Mouse (Mus musculus): ENCODE results near the gene Bmp5. TPM values are rescaled to one million over a fixed set of nuclear protein-coding genes. Genes with fewer than 3 reads are reported as not detected.

Bmp5 gene
- total and polyA plus RNA-seq, 2 experiments = 1.7 to 14.6 TPM

DNA sequence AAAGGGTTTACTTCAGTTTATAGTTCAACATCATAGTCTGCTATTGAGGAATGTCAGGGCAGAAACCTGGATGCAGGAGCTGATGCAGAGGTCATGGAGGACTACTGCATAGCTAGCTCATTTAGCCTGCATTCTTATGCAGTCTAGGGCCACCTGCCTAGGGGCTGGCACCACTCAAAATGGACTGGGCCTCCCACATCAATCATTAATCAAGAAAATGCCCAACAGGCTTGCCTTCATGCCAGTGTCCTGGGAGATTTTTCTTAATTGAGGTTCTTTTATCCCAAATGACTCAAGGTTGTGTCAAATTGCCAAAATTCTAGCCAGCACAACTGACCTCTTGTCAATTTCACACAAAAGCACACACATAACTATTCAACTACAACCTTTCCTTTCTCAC is 70.8 kb downstream of the Bmp5 start:
- no peaks in the 10 kb centered on the region for H3K4me1 ChIP-seq (ENCODE audit: control insufficient read depth, insufficient read depth, low read length)

DNA sequence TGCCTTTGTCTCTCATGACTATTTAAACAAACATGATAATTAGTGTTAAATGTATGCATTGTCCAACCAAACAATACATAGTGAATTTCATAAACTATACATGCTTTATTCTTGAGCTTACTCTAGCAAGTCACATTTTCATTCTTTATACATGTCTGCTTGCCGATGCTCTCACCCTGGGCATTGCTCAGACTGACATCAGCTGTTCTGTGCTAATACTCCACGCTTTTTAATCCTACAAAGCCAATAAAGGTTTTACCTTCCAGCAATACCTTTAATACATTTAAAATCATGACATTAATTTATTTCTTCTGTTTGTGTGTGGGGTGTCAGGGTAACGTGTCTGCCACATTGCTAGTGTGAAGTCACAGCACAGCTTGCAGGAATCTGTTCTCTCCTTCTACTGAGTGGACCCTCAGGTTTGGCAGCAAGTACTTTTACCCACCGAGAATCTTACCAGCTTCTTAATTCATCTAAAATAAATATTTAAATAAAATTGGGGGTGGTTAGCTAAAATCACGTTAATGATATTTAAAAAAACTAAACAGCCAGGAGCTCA is 75.6 kb downstream of the Bmp5 start:
- H3K27ac ChIP-seq (replicated peaks; ENCODE audit: insufficient read depth, low read depth, low read length) = no peak overlapping the region
- no peak overlapping the region for H3K9ac ChIP-seq (ENCODE audit: low read depth, low read length)
- no peak for DNase-seq (ENCODE audit: extremely low read depth, low read depth, low spot score)
- no peaks in the 10 kb centered on the region for H3K36me3 ChIP-seq (ENCODE audit: control insufficient read depth, insufficient read depth, low read length)
- no peaks in the 10 kb centered on the region for H3K79me2 ChIP-seq (ENCODE audit: control insufficient read depth, insufficient read depth, low read length)
- no peak for TF ChIP-seq POLR2A (IDR thresholded peaks at IDR 0.05; ENCODE audit: extremely low read depth, insufficient read depth, low read length)
- no peak for TF ChIP-seq CTCF (IDR thresholded peaks at IDR 0.05; ENCODE audit: low read depth, low read length)
- 86% methylated on average over 5 of the region's 5 CpGs for WGBS
- H3K27me3 ChIP-seq (ENCODE audit: control insufficient read depth, insufficient read depth, low read length) = no peaks in the 10 kb centered on the region
- H3K4me3 ChIP-seq (ENCODE audit: insufficient read depth, low read depth, low read length) = no peak overlapping the region
- no peaks in the 10 kb centered on the region for H3K4me1 ChIP-seq (ENCODE audit: control insufficient read depth, insufficient read depth, low read length)

More for the DNA sequence above, 70.8 kb downstream of the Bmp5 start:
- DNase-seq (ENCODE audit: extremely low read depth, low read depth, low spot score) = no peak
- H3K4me3 ChIP-seq (ENCODE audit: insufficient read depth, low read depth, low read length) = no peak overlapping the region
- no peaks in the 10 kb centered on the region for H3K79me2 ChIP-seq (ENCODE audit: control insufficient read depth, insufficient read depth, low read length)
- H3K36me3 ChIP-seq (ENCODE audit: control insufficient read depth, insufficient read depth, low read length) = no peaks in the 10 kb centered on the region
- H3K27me3 ChIP-seq (ENCODE audit: control insufficient read depth, insufficient read depth, low read length) = no peaks in the 10 kb centered on the region
- no peak overlapping the region for H3K27ac ChIP-seq (replicated peaks; ENCODE audit: insufficient read depth, low read depth, low read length)
- TF ChIP-seq POLR2A (IDR thresholded peaks at IDR 0.05; ENCODE audit: extremely low read depth, insufficient read depth, low read length) (no peak), CTCF (IDR thresholded peaks at IDR 0.05; ENCODE audit: low read depth, low read length) (no peak)
- no peak overlapping the region for H3K9ac ChIP-seq (ENCODE audit: low read depth, low read length)

DNA sequence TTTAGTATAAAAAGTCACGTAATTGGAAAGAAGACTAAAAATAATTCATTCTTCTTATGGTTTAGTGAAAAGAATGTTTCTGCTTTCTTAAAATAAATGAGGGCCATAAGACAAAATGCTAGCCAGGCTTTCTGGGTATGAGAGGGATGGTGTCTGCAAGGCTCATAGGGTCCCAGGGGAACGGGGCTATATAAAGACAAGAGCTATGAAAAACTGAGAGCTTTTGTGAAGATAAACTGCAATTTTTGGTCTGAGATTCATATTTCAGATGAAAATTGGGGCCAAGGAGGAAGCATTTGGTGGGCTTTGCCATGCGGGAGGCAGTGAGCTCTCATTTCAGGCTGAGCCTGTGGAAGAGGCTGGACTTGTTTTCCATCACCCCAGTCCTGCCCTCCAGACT is 83.0 kb downstream of the Bmp5 start:
- Histone ChIP-seq H3K36me3 (ENCODE audit: control insufficient read depth, insufficient read depth, low read length) (no peaks in the 10 kb centered on the region), H3K4me3 (ENCODE audit: insufficient read depth, low read depth, low read length) (no peak overlapping the region), H3K27ac (replicated peaks; ENCODE audit: insufficient read depth, low read depth, low read length) (no peak overlapping the region), H3K79me2 (ENCODE audit: control insufficient read depth, insufficient read depth, low read length) (no peaks in the 10 kb centered on the region), H3K9ac (ENCODE audit: low read depth, low read length) (no peak overlapping the region), H3K4me1 (ENCODE audit: control insufficient read depth, insufficient read depth, low read length) (no peaks in the 10 kb centered on the region), H3K27me3 (ENCODE audit: control insufficient read depth, insufficient read depth, low read length) (no peaks in the 10 kb centered on the region)
- WGBS = 92% methylated on average over 3 of the region's 3 CpGs
- TF ChIP-seq POLR2A (IDR thresholded peaks at IDR 0.05; ENCODE audit: extremely low read depth, insufficient read depth, low read length) (no peak), CTCF (IDR thresholded peaks at IDR 0.05; ENCODE audit: low read depth, low read length) (no peak)
- DNase-seq (ENCODE audit: extremely low read depth, low read depth, low spot score) = no peak

DNA sequence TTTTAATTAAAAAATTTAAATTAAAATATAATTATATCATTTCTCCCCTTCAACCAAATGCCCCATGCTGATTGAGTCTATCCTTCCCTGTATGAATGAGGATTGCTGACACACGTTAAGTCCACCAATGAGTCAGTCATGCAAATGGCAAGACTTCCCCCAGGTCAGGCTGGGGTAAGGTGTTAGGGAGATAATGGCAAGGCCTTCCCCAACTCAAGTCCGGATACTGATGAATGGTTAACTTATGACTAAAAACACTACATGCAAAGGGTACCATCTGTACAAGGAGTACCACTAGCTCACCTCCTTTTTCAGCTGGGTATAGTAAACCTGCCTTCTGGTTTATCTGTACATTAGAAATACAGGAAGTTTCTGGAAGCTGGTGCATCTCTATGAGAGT is 83.8 kb downstream of the Bmp5 start:
- no peak for TF ChIP-seq CTCF (IDR thresholded peaks at IDR 0.05; ENCODE audit: low read depth, low read length)
- TF ChIP-seq POLR2A (IDR thresholded peaks at IDR 0.05; ENCODE audit: extremely low read depth, insufficient read depth, low read length) = no peak
- Histone ChIP-seq H3K4me3 (ENCODE audit: insufficient read depth, low read depth, low read length) (no peak overlapping the region), H3K9ac (ENCODE audit: low read depth, low read length) (no peak overlapping the region), H3K27me3 (ENCODE audit: control insufficient read depth, insufficient read depth, low read length) (no peaks in the 10 kb centered on the region), H3K79me2 (ENCODE audit: control insufficient read depth, insufficient read depth, low read length) (no peaks in the 10 kb centered on the region), H3K27ac (replicated peaks; ENCODE audit: insufficient read depth, low read depth, low read length) (no peak overlapping the region), H3K36me3 (ENCODE audit: control insufficient read depth, insufficient read depth, low read length) (no peaks in the 10 kb centered on the region), H3K4me1 (ENCODE audit: control insufficient read depth, insufficient read depth, low read length) (no peaks in the 10 kb centered on the region)
- DNase-seq (ENCODE audit: extremely low read depth, low read depth, low spot score) = no peak
- WGBS = 86% methylated on average over 2 of the region's 2 CpGs

DNA sequence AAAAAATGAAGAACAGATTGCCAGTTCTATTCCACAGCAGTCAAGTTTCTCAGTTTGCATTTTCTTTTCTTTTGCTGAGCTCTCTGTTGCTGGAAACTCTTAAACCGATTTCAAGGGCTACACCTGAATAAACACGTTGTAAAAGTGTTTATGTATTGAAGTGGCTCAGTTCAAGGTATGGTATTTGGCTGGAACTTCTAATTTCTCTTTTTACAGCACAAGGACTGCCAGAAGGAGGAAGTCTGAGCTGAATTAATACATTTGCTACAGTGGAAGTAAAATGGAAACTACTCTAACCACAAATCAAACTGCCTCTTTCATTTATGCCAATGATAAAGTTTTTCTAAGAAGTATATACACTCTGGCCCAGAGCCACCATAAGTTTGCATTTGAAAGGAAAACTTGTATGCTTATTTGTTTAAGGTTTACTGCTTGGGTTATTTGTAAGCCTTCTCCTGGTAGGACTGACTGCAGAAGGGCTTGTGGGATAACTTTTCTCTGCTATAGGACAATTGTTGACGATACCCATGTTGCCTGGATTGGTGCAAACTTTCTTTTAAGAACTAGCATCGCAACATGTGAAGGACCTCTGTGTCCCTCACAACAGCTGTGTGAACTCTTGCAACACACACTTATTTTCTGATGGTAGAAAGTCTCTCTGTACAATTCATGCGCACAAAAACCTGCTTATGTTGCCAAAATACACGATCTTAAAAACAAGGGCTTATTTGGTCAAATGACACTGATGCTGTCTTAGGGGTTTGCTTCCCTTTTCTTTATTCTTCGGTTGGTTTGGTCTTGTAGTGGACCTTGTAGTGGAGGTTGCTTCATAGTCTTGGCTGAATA is 95.4 kb downstream of the Bmp5 start:
- H3K36me3 ChIP-seq (ENCODE audit: control insufficient read depth, insufficient read depth, low read length) = no peaks in the 10 kb centered on the region
- TF ChIP-seq POLR2A (IDR thresholded peaks at IDR 0.05; ENCODE audit: extremely low read depth, insufficient read depth, low read length) (no peak), CTCF (IDR thresholded peaks at IDR 0.05; ENCODE audit: low read depth, low read length) (no peak)
- H3K79me2 ChIP-seq (ENCODE audit: control insufficient read depth, insufficient read depth, low read length) = no peaks in the 10 kb centered on the region
- 69% methylated on average over 7 of the region's 7 CpGs for WGBS
- no peak overlapping the region for H3K4me3 ChIP-seq (ENCODE audit: insufficient read depth, low read depth, low read length)
- H3K27me3 ChIP-seq (ENCODE audit: control insufficient read depth, insufficient read depth, low read length) = no peaks in the 10 kb centered on the region
- H3K27ac ChIP-seq (replicated peaks; ENCODE audit: insufficient read depth, low read depth, low read length) = no peak overlapping the region
- no peak overlapping the region for H3K9ac ChIP-seq (ENCODE audit: low read depth, low read length)
- DNase-seq (ENCODE audit: extremely low read depth, low read depth, low spot score) = no peak
- no peaks in the 10 kb centered on the region for H3K4me1 ChIP-seq (ENCODE audit: control insufficient read depth, insufficient read depth, low read length)

DNA sequence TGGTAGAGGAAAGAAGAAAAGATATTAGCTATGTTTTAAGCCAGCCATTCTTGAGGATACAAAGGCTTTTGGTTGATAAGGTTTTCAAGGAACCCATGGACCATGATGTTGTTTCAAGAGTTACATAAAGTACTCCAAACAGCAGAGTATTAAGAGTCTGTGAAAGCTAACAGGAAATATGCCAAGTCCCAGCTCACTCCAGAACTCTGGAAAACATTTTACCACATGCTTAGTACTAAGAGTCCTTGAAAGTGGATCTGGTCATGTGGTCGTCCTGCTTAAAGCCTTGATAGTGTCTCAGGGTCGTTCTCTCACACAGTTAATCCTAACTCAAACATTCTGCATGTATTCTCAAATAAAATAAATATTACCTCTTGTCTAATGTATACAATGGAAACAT is 101.2 kb downstream of the Bmp5 start:
- Histone ChIP-seq H3K27me3 (ENCODE audit: control insufficient read depth, insufficient read depth, low read length) (no peaks in the 10 kb centered on the region), H3K4me1 (ENCODE audit: control insufficient read depth, insufficient read depth, low read length) (no peaks in the 10 kb centered on the region), H3K27ac (replicated peaks; ENCODE audit: insufficient read depth, low read depth, low read length) (no peak overlapping the region), H3K4me3 (ENCODE audit: insufficient read depth, low read depth, low read length) (no peak overlapping the region), H3K36me3 (ENCODE audit: control insufficient read depth, insufficient read depth, low read length) (no peaks in the 10 kb centered on the region), H3K79me2 (ENCODE audit: control insufficient read depth, insufficient read depth, low read length) (no peaks in the 10 kb centered on the region), H3K9ac (ENCODE audit: low read depth, low read length) (no peak overlapping the region)
- WGBS = 47% methylated on average over 2 of the region's 2 CpGs
- no peak for DNase-seq (ENCODE audit: extremely low read depth, low read depth, low spot score)
- no peak for TF ChIP-seq CTCF (IDR thresholded peaks at IDR 0.05; ENCODE audit: low read depth, low read length)
- no peak for TF ChIP-seq POLR2A (IDR thresholded peaks at IDR 0.05; ENCODE audit: extremely low read depth, insufficient read depth, low read length)
